Mouse (Mus musculus) liver, embryonic 11.5 days (tissue): ENCODE measurements at regions not wholly inside any gene's neighbourhood (a gene's known extent, or its start where the extent isn't known, plus 50 kb on each side); places are given as distances from the start of the nearest gene placed in this dataset.
"Not testable (repeated sequence)": the region's sequence is repeated elsewhere in the genome, so short reads cannot be mapped to it uniquely, and the experiment has no call there.

Source experiments
- ATAC-seq: fragments of 200-750 bp; cut with Nextera tagmentation; replicated peaks from 2 replicates; pipeline ENCODE4 v1.8.0; 2017; ENCODE audit warnings: moderate number of reproducible peaks, mild to moderate bottlenecking, moderate TSS enrichment, moderate library complexity; ENCODE audit not compliant: low FRiP score
- DNase-seq: peaks from one replicate; pipeline ENCODE4 v3.0.0-alpha.2; 2017; ENCODE audit warnings: low spot score
- H3K27ac ChIP-seq: fragments of 300-500 bp; sonication (generic); 2 replicates; pipeline ENCODE4 v1.5.1; 2014; ENCODE audit warnings: mild to moderate bottlenecking, low read depth, low read length, control low read depth
- H3K27me3 ChIP-seq: fragments of 300-500 bp; sonication (generic); replicated peaks from 2 replicates; pipeline ENCODE4 v1.6.1; 2014; ENCODE audit warnings: low read length, mixed read lengths; ENCODE audit not compliant: control insufficient read depth, insufficient read depth
- H3K36me3 ChIP-seq: fragments of 300-500 bp; sonication (generic); 2 replicates; pipeline ENCODE4 v1.6.1; 2014; ENCODE audit warnings: mild to moderate bottlenecking, low read length, moderate library complexity, mixed read lengths; ENCODE audit not compliant: control insufficient read depth, insufficient read depth
- H3K4me1 ChIP-seq: fragments of 300-500 bp; sonication (generic); replicated peaks from 2 replicates; pipeline ENCODE4 v1.6.1; 2014; ENCODE audit warnings: low read length, mixed read lengths; ENCODE audit not compliant: control insufficient read depth, insufficient read depth
- H3K4me2 ChIP-seq: fragments of 300-500 bp; sonication (generic); 2 replicates; pipeline ENCODE4 v1.6.1; 2014; ENCODE audit warnings: mild to moderate bottlenecking, control low read depth, moderate library complexity
- H3K4me3 ChIP-seq: fragments of 300-500 bp; sonication (generic); 2 replicates; pipeline ENCODE4 v1.5.1; 2014; ENCODE audit warnings: low read depth, low read length, control low read depth
- H3K9ac ChIP-seq: fragments of 300-500 bp; sonication (generic); 2 replicates; pipeline ENCODE4 v1.6.1; 2014; ENCODE audit warnings: low read depth, low read length, control low read depth
- H3K9me3 ChIP-seq: fragments of 300-500 bp; sonication (generic); 2 replicates; pipeline ENCODE4 v1.6.1; 2016; ENCODE audit warnings: low read length, inconsistent platforms, mixed read lengths; ENCODE audit not compliant: control insufficient read depth
- WGBS: fragments of 180-500 bp; shearing (Covaris S2); extraction: QIAGEN DNeasy Blood & Tissue Kit; methylation state at CpG from one replicate; pipeline ENCODE4 v1.1.7; 2014; 5-methylcytosine and 5-hydroxymethylcytosine counted together

- not testable (repeated sequence) for H3K4me3 ChIP-seq, H3K27me3 ChIP-seq, H3K4me2 ChIP-seq, DNase-seq, H3K9ac ChIP-seq, H3K9me3 ChIP-seq, H3K4me1 ChIP-seq, ATAC-seq, H3K36me3 ChIP-seq, H3K27ac ChIP-seq
- WGBS, result 48% methylated on average over 1 of the region's 1 CpGs
Measured at GRCm38 (mm10) chrX:146140619-146141018, 635.6 kb upstream of the Amot start.

GRCm38 (mm10) chrX:146110698-146111097 lies 605.7 kb upstream of the Amot start:
- Histone ChIP-seq H3K9me3 (no peaks in the 10 kb centered on the region), H3K27ac (no peak overlapping the region), H3K36me3 (no peaks in the 10 kb centered on the region), H3K4me3 (no peak overlapping the region), H3K4me1 (no peaks in the 10 kb centered on the region), H3K27me3 (no peaks in the 10 kb centered on the region), H3K9ac (no peak overlapping the region), H3K4me2 (no peak overlapping the region)
- peak; percentile 63; the same call in 1 of the 2 replicates for ATAC-seq
- no peak for DNase-seq

- DNase-seq, result no peak
- Histone ChIP-seq H3K27me3 (no peaks in the 10 kb centered on the region), H3K4me1 (no peaks in the 10 kb centered on the region), H3K27ac (no peak overlapping the region), H3K4me2 (no peak overlapping the region), H3K9ac (no peak overlapping the region), H3K9me3 (no peaks in the 10 kb centered on the region), H3K4me3 (no peak overlapping the region), H3K36me3 (no peaks in the 10 kb centered on the region)
- WGBS, result 64% methylated on average over 4 of the region's 4 CpGs
- ATAC-seq, result no peak
Measured at GRCm38 (mm10) chrX:146109907-146110306, 604.9 kb upstream of the Amot start.
